Mouse (Mus musculus): Measurements from ENCODE around the gene Fgf3.

Fgf3 gene

DNA sequence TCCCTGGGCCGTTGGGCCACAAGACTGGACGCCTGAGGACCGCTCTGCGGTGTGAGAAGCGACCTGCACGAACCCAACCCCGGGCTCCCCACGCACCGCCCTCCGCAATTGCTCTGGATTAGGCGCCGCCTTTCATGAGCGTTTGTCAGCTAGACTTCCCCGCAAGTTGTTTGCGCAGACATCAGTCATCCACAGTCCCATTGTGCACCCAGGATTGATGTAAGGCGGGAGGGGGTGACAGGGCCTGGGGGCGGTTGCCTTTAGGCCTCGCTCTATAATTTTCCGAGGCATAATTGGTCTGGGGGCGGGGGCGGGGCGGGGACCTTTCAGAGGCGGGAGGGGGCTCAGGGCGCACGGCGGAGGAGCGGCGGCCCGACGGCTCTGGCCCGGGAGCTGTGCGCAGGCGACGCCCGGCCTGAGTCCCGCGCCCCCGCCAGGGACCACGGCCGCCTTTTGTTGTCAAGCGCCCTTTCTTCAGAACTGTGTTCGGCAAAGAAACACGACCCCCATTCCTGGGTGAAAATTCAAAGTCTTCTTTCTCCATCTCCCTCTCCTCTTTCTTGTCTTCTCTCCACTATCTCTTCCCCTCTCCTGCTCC, at the start of gene Fgf3:
TSS of gene Fgf3 (plus strand) at position 193 of the 598 bp plus-strand sequence.
- in situ Hi-C loops (cut with MseI, MboI): no loop called here

DNA sequence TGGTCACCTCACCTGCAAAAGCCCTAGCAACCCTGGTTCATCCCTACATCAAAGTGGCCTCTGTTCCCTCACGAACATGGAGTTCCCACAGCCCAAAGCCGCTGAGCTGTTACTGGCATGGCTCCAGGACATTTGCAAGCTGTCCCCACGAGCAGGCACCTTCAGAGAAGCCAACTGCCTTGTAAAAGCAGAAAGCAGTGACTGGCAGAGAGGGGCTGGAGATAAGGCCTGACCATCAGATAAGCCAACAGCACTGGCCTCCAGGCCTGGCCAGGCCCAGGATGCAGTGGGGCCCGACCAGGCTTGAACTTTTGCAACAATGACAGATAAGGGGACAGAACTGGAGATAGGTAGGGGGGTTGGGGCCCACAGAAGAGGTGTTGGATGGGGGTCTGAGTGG, 49.3 kb upstream of the Fgf3 start:
- in situ Hi-C loops (cut with MseI, MboI): loop anchor here in 1 of 2 experiments (10.0 kb wide), 1 partner anchor 106 kb away; the partner anchor contains the start of gene Fgf15

DNA sequence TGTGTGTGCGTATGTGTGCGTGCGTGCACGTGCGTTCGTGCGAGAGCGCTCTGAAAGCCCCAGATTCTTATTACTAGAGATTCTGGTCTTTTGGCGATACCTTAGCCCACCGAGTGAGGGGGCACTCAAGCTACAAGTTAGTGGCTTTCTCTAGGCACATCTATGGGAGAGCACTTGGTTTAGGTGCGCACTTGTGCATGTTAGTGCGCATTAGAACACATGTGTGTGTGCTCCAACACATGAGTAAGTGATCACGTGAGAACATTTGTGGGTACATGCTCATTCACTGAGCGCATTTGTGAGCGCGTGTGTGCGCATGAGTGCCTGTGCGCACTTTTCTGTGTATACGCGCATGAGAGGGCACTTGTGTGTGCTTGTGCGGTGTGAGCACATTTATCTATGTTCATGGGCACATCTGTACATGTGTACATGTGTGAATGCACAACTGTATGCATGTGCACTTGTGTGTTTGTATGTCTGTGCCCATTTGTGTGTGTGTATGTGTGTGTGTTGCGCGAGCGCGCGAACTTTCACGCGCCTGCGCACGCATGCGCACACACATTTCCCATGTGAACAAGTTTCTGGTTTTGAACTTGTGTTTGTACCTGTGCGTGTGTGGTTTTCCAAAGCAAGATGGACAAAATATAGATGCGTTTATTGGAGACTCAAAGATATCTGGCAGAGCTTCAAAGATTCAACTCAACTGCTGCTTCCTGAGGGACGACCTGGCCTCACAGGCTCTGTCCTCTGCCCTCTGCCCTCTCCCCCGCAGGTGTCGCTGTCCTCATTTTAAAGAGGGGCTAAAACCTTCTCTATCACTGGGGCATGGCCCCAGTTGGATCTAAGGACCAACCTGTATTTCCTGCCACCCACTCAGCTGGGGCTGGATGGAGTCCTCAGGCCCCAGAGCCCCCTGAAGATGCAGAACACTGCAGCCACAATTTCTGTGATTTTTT, 48.0 kb upstream of the Fgf3 start:
- in situ Hi-C loops (cut with MseI, MboI): loop anchor here in 1 of 2 experiments (10.0 kb wide), 1 partner anchor 105 kb away; the partner anchor contains the start of gene Fgf15

- in situ Hi-C loops (cut with MseI, MboI): no loop called here
These were observed 46.5 kb upstream of the Fgf3 start for GRCm38 (mm10) chr7:144791426-144791825.

GRCm38 (mm10) chr7:144793296-144793695, 44.6 kb upstream of the Fgf3 start:
- in situ Hi-C loops (cut with MseI, MboI): no loop called here

DNA sequence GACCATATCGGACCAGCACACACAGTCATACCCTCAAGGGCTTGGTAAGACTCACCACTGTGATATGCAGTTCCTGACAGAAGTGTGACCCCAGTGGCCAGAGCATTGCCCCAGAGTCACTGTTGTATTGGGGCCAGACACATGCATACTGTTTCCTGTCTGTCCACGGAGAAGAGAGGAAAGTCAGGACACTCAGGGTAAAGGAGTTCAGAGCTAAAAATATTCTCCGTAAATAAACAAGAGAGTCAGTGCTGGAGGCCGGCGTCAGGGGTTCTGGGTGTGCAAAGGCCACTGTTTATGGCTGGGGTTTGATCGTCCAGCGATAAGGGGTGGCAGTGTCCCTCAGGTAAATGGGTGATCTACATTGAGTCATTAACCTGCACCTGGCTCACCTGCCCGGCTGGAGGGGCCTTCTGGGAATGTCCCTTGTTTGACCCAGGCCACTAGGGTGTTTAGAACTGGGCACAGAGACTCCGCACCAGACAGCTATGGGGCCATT, 41.9 kb upstream of the Fgf3 start:
- in situ Hi-C loops (cut with MseI, MboI): no loop called here

DNA sequence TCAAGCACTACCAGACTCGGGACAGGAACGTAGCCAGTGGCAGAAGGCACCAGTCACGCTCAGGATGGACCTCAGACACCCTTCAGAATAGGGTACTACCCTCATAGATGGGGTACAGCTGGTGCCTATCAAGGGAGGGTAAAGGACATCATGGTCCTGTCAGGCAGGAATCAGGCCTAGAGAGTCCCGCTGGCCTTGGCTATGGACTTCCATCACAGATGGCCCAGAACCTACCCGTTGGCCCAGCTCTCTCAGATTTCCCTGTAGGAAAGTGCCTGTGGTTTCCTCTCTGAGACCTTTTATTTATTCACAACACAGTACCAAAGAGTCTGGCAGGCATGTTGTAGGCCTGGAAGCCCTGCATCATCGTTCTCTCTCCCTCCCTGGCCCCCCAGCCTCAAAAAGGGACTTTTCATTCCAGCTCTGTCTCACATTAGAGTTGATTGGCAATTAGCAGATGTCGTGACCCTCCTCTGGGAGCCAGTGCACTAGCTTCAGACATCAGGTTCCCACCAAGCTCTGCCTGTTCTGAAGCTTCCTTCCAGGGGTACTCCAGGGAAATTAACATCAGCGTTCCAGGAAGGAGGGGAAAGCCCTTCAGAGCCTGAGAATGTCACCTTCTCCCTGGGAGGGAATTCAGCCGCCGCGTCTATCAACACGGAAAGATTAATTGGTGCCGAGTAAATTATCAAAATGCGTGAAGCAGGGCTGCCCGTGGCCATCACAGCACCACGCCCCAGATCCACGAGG, 40.7 kb upstream of the Fgf3 start:
- in situ Hi-C loops (cut with MseI, MboI): no loop called here

GRCm38 (mm10) chr7:144798471-144798870, 39.4 kb upstream of the Fgf3 start:
- in situ Hi-C loops (cut with MseI, MboI): no loop called here

DNA sequence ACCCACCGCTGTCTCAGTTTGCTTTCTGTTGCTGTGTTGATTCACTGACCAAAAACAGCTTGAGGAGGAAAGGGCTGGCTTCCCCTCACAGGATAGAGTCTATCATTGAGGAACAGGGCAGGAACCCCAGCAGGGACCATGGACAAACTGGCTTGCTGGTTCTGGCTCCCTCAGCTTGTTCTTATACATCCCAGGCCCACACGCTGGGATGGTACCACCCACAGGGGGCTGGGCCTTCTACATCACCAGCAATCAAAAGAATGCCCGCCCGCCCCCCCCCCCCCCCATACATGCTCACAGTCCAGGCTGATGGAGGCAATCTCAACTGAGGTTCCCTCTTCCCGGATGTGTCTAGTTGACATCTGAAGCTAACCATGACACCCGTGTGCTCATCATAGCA, 30.8 kb upstream of the Fgf3 start:
- in situ Hi-C loops (cut with MseI, MboI): no loop called here

DNA sequence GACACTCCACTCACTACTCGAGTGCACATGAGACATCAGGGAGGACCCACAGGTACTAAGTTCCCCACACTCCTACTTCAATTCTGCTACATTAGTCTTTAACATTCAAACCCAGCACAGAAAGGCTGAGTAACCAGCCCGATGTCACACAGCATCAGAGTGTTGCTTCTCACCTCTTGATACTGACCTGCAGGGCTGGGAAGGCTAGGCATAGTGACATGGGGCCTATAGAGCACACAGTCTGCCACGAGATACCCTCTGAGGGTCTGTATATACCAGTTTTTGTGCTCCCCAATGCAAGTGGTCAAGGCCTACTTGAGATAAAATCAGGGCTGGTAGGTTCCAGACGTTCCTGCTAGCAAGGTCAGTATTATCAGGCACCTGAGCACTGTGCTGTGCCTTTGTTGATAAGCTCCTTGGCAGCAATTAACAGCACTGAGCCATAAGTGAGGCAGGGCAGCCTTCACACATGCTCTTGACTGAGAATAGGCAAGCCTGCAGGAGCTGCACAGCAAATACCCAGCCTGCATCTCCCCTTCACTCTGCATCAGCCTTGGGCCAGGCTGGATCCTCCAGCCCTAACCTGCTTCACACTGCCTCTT, 29.8 kb upstream of the Fgf3 start:
- in situ Hi-C loops (cut with MseI, MboI): no loop called here

DNA sequence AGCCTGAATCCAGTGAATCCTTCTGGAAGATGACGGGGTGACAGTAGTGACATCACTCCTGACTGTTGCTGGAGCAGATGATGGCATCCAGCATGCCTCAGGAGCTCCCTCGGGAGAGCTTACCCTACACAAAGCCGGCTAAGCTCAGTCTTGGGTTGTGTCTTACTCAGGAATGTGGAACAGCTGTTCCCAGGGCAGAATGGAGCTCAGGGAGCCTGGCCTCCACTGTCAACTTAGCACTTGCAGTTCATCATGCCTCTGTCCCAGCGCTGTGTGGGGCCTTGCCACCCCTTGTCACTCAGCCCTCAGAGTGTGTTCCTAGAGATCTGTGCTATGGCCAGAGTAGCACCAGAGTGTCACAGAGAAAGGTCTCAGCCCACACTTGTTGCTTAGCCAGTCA, 26.4 kb upstream of the Fgf3 start:
- in situ Hi-C loops (cut with MseI, MboI): no loop called here

GRCm38 (mm10) chr7:144821901-144822300, 16.0 kb upstream of the Fgf3 start:
- in situ Hi-C loops (cut with MseI, MboI): no loop called here

DNA sequence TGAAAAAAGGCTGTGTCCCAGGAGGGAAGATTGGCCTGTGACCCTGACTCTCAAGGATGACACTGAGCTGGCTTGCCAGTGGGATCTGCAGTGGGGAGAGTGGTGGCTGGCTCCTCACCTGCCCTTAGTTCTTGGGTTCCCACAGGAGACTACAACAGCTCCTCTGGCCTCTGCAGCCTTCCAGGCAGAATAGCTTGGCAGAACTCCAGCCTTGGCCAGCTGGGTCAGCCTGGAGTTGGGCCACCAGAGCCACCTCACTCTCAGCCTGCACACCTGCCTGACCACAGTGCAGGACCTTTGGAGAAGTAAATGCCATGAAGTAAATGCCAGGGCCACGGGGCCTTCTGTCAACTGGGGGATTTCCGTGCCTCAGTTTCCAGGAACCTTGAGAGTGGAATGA, 13.9 kb upstream of the Fgf3 start:
- in situ Hi-C loops (cut with MseI, MboI): no loop called here

- in situ Hi-C loops (cut with MseI, MboI): no loop called here
These were observed 9.5 kb upstream of the Fgf3 start for GRCm38 (mm10) chr7:144828369-144828768.

GRCm38 (mm10) chr7:144838522-144839503, 930 bp downstream of the Fgf3 start:
- in situ Hi-C loops (cut with MseI, MboI): no loop called here

GRCm38 (mm10) chr7:144846158-144846557, 8.3 kb downstream of the Fgf3 start:
- in situ Hi-C loops (cut with MseI, MboI): loop anchor here in 1 of 2 experiments (5.0 kb wide), 1 partner anchor 46 kb away; no protein-coding TSS in a partner anchor

DNA sequence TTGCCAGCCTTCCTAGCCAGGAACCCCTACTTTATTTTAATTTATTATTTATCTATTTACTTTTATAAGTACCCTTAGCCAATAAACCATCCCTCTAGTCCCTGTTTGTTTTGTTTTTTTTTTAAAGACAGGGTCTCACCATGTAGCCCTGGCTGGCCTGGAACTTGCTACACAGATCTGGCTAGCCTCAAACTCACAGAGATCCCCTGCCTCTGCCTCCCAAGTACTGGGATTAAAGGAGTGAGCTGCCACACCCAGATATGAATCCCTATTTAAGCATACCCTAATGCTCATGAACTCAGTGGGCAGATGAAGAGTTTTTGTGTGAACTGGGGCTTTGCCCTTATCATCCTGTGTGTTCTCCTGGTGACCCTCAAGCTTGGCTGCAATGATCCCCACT, 9.2 kb downstream of the Fgf3 start, which contains the start of gene Fgf4:
TSS of gene Fgf4 (plus strand) at position 301 of the 400 bp plus-strand sequence.
- in situ Hi-C loops (cut with MseI, MboI): loop anchor here in 1 of 2 experiments (5.0 kb wide), 1 partner anchor 45 kb away; no protein-coding TSS in a partner anchor

DNA sequence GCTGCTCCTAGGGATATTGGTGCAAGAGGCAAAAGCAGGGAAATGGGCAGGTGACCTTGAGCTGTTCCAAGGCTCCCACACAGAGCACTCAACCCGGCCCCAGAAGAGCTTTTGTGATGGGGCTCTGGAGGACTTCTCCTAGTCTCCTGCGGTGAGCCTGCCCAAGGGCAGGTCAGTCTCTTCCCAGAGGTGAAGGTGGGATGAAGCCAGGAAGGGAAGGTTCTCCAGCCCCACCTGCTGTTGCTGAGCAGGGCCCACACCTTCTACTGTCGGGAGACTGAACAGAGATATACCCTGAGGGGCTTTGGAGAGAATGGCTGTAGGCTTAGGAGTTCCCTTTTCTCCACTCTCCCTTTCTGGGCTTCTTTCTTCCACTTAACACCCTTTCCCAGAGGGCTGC, 13.4 kb downstream of the Fgf3 start:
- in situ Hi-C loops (cut with MseI, MboI): no loop called here

GRCm38 (mm10) chr7:144854966-144855365, 17.1 kb downstream of the Fgf3 start:
- in situ Hi-C loops (cut with MseI, MboI): no loop called here

DNA sequence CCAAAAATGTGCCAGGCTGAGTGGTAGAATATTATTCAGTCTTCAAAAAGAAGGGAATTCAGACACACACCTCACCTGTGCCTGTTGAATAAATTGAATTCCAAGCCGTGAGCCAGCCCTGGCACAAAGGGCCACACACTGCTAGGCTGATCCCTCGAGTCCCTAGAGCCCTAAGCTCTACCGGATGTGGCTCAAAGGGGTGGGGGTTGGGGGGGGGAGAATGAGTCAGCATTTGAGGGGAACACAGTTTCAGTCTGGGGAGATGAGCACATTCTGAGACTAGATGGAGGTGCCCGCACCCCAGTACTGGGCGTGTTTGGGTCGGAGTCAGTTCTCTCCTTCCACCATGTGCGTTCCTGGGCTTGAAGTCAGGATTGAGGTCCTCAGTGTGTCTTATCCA, 19.3 kb downstream of the Fgf3 start:
- in situ Hi-C loops (cut with MseI, MboI): no loop called here
